Mouse (Mus musculus) brain, embryonic 14.5 days (tissue): ENCODE data around the gene Ifnar2.

Source experiments
- CTCF ChIP-seq: fragments of 200-500 bp; IDR thresholded peaks from 2 replicates; pipeline ENCODE4 v1.5.1; 2012; ENCODE audit warnings: inconsistent platforms, mild to moderate bottlenecking, moderate library complexity, borderline replicate concordance; ENCODE audit not compliant: insufficient read depth, insufficient read length; ENCODE audit errors: extremely low read depth
- POLR2A ChIP-seq: fragments of 200-500 bp; IDR thresholded peaks from 2 replicates; pipeline ENCODE4 v1.6.1; 2012; ENCODE audit warnings: mild to moderate bottlenecking, inconsistent platforms, borderline replicate concordance; ENCODE audit not compliant: poor library complexity, insufficient read depth, insufficient read length, severe bottlenecking; ENCODE audit errors: extremely low read depth

DNA sequence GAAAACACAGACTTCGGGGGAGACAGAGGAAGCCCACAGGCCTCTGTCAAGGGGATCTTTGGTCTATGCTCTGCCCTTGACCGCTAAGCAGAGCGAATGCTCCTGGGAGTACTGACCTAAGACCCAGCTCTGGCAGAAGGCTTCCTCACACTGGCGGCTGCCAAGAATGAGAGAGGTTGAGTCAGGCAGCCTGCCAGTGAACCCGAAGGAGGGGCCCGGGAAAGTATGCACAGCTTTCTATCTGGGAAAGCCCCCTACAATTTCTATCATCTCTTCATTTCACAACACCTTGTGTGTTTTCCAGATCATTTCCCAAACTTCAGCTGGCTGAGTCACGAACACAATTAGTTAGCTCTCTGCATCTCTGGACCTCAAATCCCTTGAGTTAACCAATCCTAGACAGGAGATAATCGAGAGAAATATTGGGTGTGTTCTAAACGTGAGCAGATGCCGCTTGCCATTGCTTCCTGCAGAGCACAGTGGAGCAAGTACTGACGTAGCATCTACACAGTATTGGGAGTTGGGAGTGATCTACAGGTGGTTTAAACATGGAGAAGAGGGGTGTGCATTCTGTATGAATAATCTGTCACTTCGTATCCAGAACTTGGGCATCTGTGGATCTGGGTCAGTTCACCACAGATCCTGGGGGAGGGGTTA, 9.8 kb upstream of the Ifnar2 start:
- TF ChIP-seq POLR2A (no peak), CTCF (no peak)
